Mouse (Mus musculus) liver, embryonic 15.5 days (tissue): ENCODE measurements around the gene Gm45015. TPM values are rescaled to one million over a fixed set of nuclear protein-coding genes. Genes with fewer than 3 reads are reported as not detected.
"Not testable (repeated sequence)": the region's sequence is repeated elsewhere in the genome, so short reads cannot be mapped to it uniquely, and the experiment has no call there.

Experiments
- ATAC-seq: fragments of 200-750 bp; cut with Nextera tagmentation; 2 replicates; pipeline ENCODE4 v1.8.0; 2017; ENCODE audit warnings: moderate number of reproducible peaks, mild to moderate bottlenecking, moderate library complexity; ENCODE audit not compliant: insufficient read depth
- H3K27ac ChIP-seq: fragments of 300-500 bp; sonication (generic); replicated peaks from 2 replicates; pipeline ENCODE4 v1.5.1; 2015; ENCODE audit warnings: mild to moderate bottlenecking, inconsistent platforms
- H3K27me3 ChIP-seq: fragments of 300-500 bp; sonication (generic); 2 replicates; pipeline ENCODE4 v1.6.1; 2015; ENCODE audit warnings: mild to moderate bottlenecking, inconsistent platforms
- H3K36me3 ChIP-seq: fragments of 300-500 bp; sonication (generic); replicated peaks from 2 replicates; pipeline ENCODE4 v1.6.1; 2015; ENCODE audit warnings: moderate library complexity, mild to moderate bottlenecking, inconsistent platforms
- H3K4me1 ChIP-seq: fragments of 300-500 bp; sonication (generic); replicated peaks from 2 replicates; pipeline ENCODE4 v1.6.1; 2015; ENCODE audit warnings: inconsistent platforms
- H3K4me2 ChIP-seq: fragments of 300-500 bp; sonication (generic); 2 replicates; pipeline ENCODE4 v1.6.1; 2015; ENCODE audit warnings: moderate library complexity, mild to moderate bottlenecking, inconsistent platforms
- H3K4me3 ChIP-seq: fragments of 300-500 bp; sonication (generic); replicated peaks from 2 replicates; pipeline ENCODE4 v1.5.1; 2015; ENCODE audit warnings: mild to moderate bottlenecking, inconsistent platforms
- H3K9ac ChIP-seq: fragments of 300-500 bp; sonication (generic); 2 replicates; pipeline ENCODE4 v1.6.1; 2015; ENCODE audit warnings: moderate library complexity, mild to moderate bottlenecking, inconsistent platforms
- H3K9me3 ChIP-seq: fragments of 300-500 bp; sonication (generic); replicated peaks from 2 replicates; pipeline ENCODE4 v1.6.1; 2016; ENCODE audit warnings: inconsistent platforms
- WGBS: fragments of 180-500 bp; shearing (Covaris S2); methylation state at CpG from one replicate; pipeline ENCODE4 v1.1.7; 2015; ENCODE audit warnings: mixed read lengths; ENCODE audit not compliant: insufficient replicate concordance; 5-methylcytosine and 5-hydroxymethylcytosine counted together
- polyA plus RNA-seq: library from polyadenylated mRNA; unstranded; fragments of >200 nt; fragmentation: Nextera tagmentation; extraction: Ambion mirVana; gene quantifications from 2 replicates; pipeline ENCODE4 v1.2.1, GENCODE M21; 2015

Gm45015 gene
- polyA plus RNA-seq, 1 experiment from 2014 or later = not detected

GRCm38 (mm10) chrX:73341473-73341872 is 4.8 kb upstream of the Gm45015 start:
- no peaks in the 10 kb centered on the region for H3K9me3 ChIP-seq
- H3K4me2 ChIP-seq = no peak overlapping the region
- H3K9ac ChIP-seq = no peak overlapping the region
- WGBS = 11% methylated on average over 1 of the region's 1 CpGs
- no peak overlapping the region for H3K27ac ChIP-seq
- no peak for ATAC-seq
- H3K4me3 ChIP-seq = no peak overlapping the region
- H3K27me3 ChIP-seq = peaks cover 4% of the 10 kb centered on the region; the same call in 1 of the 2 replicates
- peaks cover 14% of the 10 kb centered on the region for H3K4me1 ChIP-seq
- no peaks in the 10 kb centered on the region for H3K36me3 ChIP-seq

- no peak for ATAC-seq
- Histone ChIP-seq H3K27me3 (peaks cover 4% of the 10 kb centered on the region), H3K36me3 (no peaks in the 10 kb centered on the region), H3K4me2 (no peak overlapping the region), H3K9me3 (no peaks in the 10 kb centered on the region), H3K27ac (no peak overlapping the region), H3K4me3 (no peak overlapping the region), H3K4me1 (no peaks in the 10 kb centered on the region), H3K9ac (no peak overlapping the region)
Observed at GRCm38 (mm10) chrX:73333548-73333947, 3.1 kb downstream of the Gm45015 start.

GRCm38 (mm10) chrX:73327215-73327614 is 9.4 kb downstream of the Gm45015 start:
- Histone ChIP-seq H3K36me3 (no peaks in the 10 kb centered on the region), H3K9me3 (no peaks in the 10 kb centered on the region), H3K4me1 (no peaks in the 10 kb centered on the region), H3K27me3 (no peaks in the 10 kb centered on the region; the same call in 1 of the 2 replicates), H3K9ac (no peak overlapping the region), H3K4me3 (no peak overlapping the region), H3K27ac (no peak overlapping the region), H3K4me2 (no peak overlapping the region)
- 48% methylated on average over 2 of the region's 2 CpGs for WGBS
- ATAC-seq = no peak

GRCm38 (mm10) chrX:73321029-73321428 is 15.6 kb downstream of the Gm45015 start:
- no peaks in the 10 kb centered on the region for H3K9me3 ChIP-seq
- H3K9ac ChIP-seq = no peak overlapping the region
- no peak overlapping the region for H3K4me2 ChIP-seq
- 52% methylated on average over 3 of the region's 3 CpGs for WGBS
- H3K27ac ChIP-seq = no peak overlapping the region
- ATAC-seq = no peak
- H3K27me3 ChIP-seq = no peaks in the 10 kb centered on the region
- H3K4me3 ChIP-seq = no peak overlapping the region
- H3K4me1 ChIP-seq = no peaks in the 10 kb centered on the region
- no peaks in the 10 kb centered on the region for H3K36me3 ChIP-seq

GRCm38 (mm10) chrX:73312522-73312921 is 24.1 kb downstream of the Gm45015 start:
- H3K9me3 ChIP-seq = no peaks in the 10 kb centered on the region
- no peaks in the 10 kb centered on the region for H3K4me1 ChIP-seq
- no peak for ATAC-seq
- H3K36me3 ChIP-seq = no peaks in the 10 kb centered on the region
- no peak overlapping the region for H3K9ac ChIP-seq
- 24% methylated on average over 3 of the region's 3 CpGs for WGBS
- no peaks in the 10 kb centered on the region for H3K27me3 ChIP-seq
- H3K4me2 ChIP-seq = no peak overlapping the region
- no peak overlapping the region for H3K27ac ChIP-seq
- no peak overlapping the region for H3K4me3 ChIP-seq

GRCm38 (mm10) chrX:73295745-73296144 is 40.9 kb downstream of the Gm45015 start:
- not testable (repeated sequence) for H3K9me3 ChIP-seq, H3K27ac ChIP-seq, H3K36me3 ChIP-seq, H3K27me3 ChIP-seq, ATAC-seq, H3K9ac ChIP-seq, H3K4me2 ChIP-seq, H3K4me1 ChIP-seq, H3K4me3 ChIP-seq
- 54% methylated on average over 7 of the region's 10 CpGs for WGBS

- H3K4me2 ChIP-seq, H3K36me3 ChIP-seq, H3K9me3 ChIP-seq, ATAC-seq, H3K9ac ChIP-seq, H3K27ac ChIP-seq, H3K4me3 ChIP-seq, H3K4me1 ChIP-seq, H3K27me3 ChIP-seq: not testable (repeated sequence)
- WGBS = 84% methylated on average over 15 of the region's 17 CpGs
Observed at GRCm38 (mm10) chrX:73292876-73293275, 43.8 kb downstream of the Gm45015 start, which contains the start of the genes Xlr5a and Xlr5c. Xlr5a (minus strand) TSS chrX:73292976. Xlr5c (minus strand) TSS chrX:73292976.

Other genes with a start within 250 kb of the Gm45015 start
- 2.4 and 3.2 TPM in 2 replicates for gene Xlr3a, start 239.7 kb downstream of the Gm45015 start, polyA plus RNA-seq
- gene Gm14685, start 219.8 kb downstream of the Gm45015 start, polyA plus RNA-seq = 0.12 and 0.17 TPM in 2 replicates
- not detected in 2 replicates for gene Xlr5b, start 188.0 kb downstream of the Gm45015 start, polyA plus RNA-seq
- gene DXBay18, start 187.4 kb downstream of the Gm45015 start, polyA plus RNA-seq = 0.12 and 0.28 TPM in 2 replicates
- not detected in 2 replicates for gene Spin2d, start 159.9 kb downstream of the Gm45015 start, polyA plus RNA-seq
- gene Xlr3b, start 144.6 kb downstream of the Gm45015 start, polyA plus RNA-seq = 2.1 and 2.2 TPM in 2 replicates
- 1.4 and 1.7 TPM in 2 replicates for gene Xlr4b, start 122.5 kb downstream of the Gm45015 start, polyA plus RNA-seq
- gene F8a, start 108.5 kb downstream of the Gm45015 start, polyA plus RNA-seq = 3.2 and 3.5 TPM in 2 replicates
- gene Xlr4c, start 93.7 kb downstream of the Gm45015 start, polyA plus RNA-seq = 0.26 and 0.71 TPM in 2 replicates
- gene Xlr3c, start 71.5 kb downstream of the Gm45015 start, polyA plus RNA-seq = 0.08 TPM in 1 of 2 replicates, not detected in the other
- gene Xlr5a, start 43.9 kb downstream of the Gm45015 start, polyA plus RNA-seq = not detected in 2 replicates
- gene Xlr5c, start 43.9 kb downstream of the Gm45015 start, polyA plus RNA-seq = not detected in 2 replicates
- 2.2 and 2.5 TPM in 2 replicates for gene Zfp275, start 5.8 kb upstream of the Gm45015 start, polyA plus RNA-seq
- not detected in 2 replicates for gene Gm18336, start 61.9 kb upstream of the Gm45015 start, polyA plus RNA-seq
- not detected in 2 replicates for gene Zfp92, start 74.3 kb upstream of the Gm45015 start, polyA plus RNA-seq
- not detected in 2 replicates for gene Trex2, start 98.5 kb upstream of the Gm45015 start, polyA plus RNA-seq
- gene Haus7, start 122.2 kb upstream of the Gm45015 start, polyA plus RNA-seq = 41.6 and 42.1 TPM in 2 replicates
- gene Bgn, start 146.8 kb upstream of the Gm45015 start, polyA plus RNA-seq = 10.0 and 12.4 TPM in 2 replicates
- 0.05 TPM in 1 of 2 replicates, not detected in the other for gene Atp2b3, start 166.2 kb upstream of the Gm45015 start, polyA plus RNA-seq